Mouse (Mus musculus): ENCODE results near the gene Morn2. TPM values are rescaled to one million over a fixed set of nuclear protein-coding genes. Genes with fewer than 3 reads are reported as not detected.

Morn2 gene
- polyA plus RNA-seq, 1 experiment from 2014 or later: 60.1 TPM

DNA sequence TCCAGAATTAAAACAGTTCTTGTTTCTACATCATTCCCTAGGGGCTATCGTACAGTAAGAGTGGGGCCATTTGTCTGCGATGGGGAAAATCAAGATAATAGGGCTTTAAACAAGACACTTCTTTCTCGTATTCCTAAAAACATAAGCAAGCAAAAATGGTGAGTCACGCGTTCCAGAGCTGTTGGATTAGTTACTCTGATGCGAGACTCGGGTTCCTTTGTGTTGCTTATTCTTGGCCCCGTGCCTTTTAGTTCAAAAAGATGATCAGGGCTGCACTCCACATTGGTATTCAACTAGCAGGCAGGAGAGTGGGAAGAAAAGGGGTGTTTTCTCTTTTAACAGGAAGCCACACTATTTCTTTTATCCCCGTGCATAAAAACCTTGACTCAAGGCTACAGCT is 21.8 kb downstream of the Morn2 start:
- H3K9me3 ChIP-seq (ENCODE audit: control insufficient read depth, low read length): no peaks in the 10 kb centered on the region
- H3K4me2 ChIP-seq (ENCODE audit: low read depth, low read length): no peak overlapping the region
- ATAC-seq (ENCODE audit: low read depth): no peak
- H3K4me1 ChIP-seq (ENCODE audit: control insufficient read depth, insufficient read depth, low read length): no peaks in the 10 kb centered on the region
- H3K27ac ChIP-seq (ENCODE audit: low read depth, low read length): no peak overlapping the region
- 56% methylated on average over 9 of the region's 9 CpGs for WGBS
- H3K27me3 ChIP-seq (ENCODE audit: control insufficient read depth, insufficient read depth, low read length): no peaks in the 10 kb centered on the region
- H3K36me3 ChIP-seq (ENCODE audit: control insufficient read depth, insufficient read depth, low read length): no peaks in the 10 kb centered on the region
- no peak overlapping the region for H3K4me3 ChIP-seq (ENCODE audit: low read depth, low read length)
- H3K9ac ChIP-seq (replicated peaks; ENCODE audit: low read depth, low read length): no peak overlapping the region

DNA sequence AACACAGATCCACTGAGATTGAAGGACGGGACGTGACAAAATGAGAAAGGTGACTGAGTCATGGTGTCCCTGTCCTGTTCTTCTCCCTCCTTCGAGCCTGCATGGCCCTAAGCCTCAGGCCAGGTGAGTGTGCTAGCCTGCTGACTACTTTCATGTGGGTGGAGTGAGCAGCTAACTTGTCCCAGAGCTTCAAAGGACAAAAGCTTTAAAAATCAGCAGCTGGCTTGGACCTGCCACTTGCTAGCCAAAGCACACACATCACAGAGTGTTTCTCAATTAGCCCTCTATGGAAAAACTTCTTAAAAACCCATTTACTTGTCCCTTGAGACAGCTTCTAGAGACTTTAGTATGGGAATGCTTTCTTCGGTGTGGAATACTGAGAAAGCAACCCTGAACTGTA is 22.4 kb downstream of the Morn2 start:
- Histone ChIP-seq H3K4me2 (ENCODE audit: low read depth, low read length) (no peak overlapping the region), H3K27ac (ENCODE audit: low read depth, low read length) (no peak overlapping the region), H3K27me3 (ENCODE audit: control insufficient read depth, insufficient read depth, low read length) (no peaks in the 10 kb centered on the region), H3K9ac (replicated peaks; ENCODE audit: low read depth, low read length) (no peak overlapping the region), H3K4me3 (ENCODE audit: low read depth, low read length) (no peak overlapping the region), H3K4me1 (ENCODE audit: control insufficient read depth, insufficient read depth, low read length) (no peaks in the 10 kb centered on the region), H3K36me3 (ENCODE audit: control insufficient read depth, insufficient read depth, low read length) (no peaks in the 10 kb centered on the region), H3K9me3 (ENCODE audit: control insufficient read depth, low read length) (no peaks in the 10 kb centered on the region)
- no peak for ATAC-seq (ENCODE audit: low read depth)
- WGBS: 72% methylated on average over 4 of the region's 4 CpGs

DNA sequence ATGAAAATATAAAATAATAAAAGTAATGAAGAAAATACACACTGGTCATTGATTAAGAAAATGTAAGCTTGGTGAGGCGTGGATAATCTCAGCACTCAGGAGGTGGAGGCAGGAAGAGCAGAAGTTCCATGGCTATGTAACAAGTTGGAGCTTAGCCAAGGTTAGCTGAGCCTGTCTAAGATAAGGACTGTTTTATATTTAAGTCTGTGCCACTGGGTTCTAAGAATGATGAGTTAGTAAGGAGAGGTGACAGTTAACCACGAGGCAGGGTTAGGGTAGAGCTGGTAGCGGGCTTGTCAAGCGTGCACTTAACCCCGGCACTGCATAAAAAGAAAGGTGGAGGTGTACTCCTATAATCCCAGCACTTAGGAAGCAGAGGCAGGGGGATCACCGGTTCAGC is 32.2 kb downstream of the Morn2 start:
- Histone ChIP-seq H3K4me3 (ENCODE audit: low read depth, low read length) (no peak overlapping the region), H3K9me3 (ENCODE audit: control insufficient read depth, low read length) (no peaks in the 10 kb centered on the region), H3K9ac (replicated peaks; ENCODE audit: low read depth, low read length) (no peak overlapping the region), H3K27me3 (ENCODE audit: control insufficient read depth, insufficient read depth, low read length) (no peaks in the 10 kb centered on the region), H3K4me2 (ENCODE audit: low read depth, low read length) (no peak overlapping the region), H3K27ac (ENCODE audit: low read depth, low read length) (no peak overlapping the region), H3K4me1 (ENCODE audit: control insufficient read depth, insufficient read depth, low read length) (no peaks in the 10 kb centered on the region), H3K36me3 (ENCODE audit: control insufficient read depth, insufficient read depth, low read length) (no peaks in the 10 kb centered on the region)
- no peak for ATAC-seq (ENCODE audit: low read depth)
- WGBS: 95% methylated on average over 6 of the region's 6 CpGs

DNA sequence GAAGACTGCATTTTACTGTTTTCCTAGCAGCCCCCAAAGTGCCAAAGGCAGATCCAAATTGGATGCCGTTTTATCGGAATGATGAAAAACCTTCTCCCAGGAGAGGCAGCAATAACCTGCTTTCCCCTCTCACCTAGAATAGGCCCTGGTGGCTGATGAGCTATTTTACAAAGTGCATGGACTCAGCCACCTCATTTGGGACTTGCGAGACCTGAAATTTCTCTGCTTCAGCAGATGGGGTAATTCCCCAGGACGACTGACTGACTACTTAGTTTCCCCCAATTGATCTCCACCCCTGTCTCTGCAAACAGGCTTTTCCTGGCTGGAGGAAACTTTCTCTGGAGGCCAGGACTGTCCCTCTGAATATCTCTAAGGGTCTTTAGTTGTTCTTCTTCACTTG is 33.0 kb downstream of the Morn2 start:
- Histone ChIP-seq H3K27ac (ENCODE audit: low read depth, low read length) (no peak overlapping the region), H3K9ac (replicated peaks; ENCODE audit: low read depth, low read length) (no peak overlapping the region), H3K4me3 (ENCODE audit: low read depth, low read length) (no peak overlapping the region), H3K4me2 (ENCODE audit: low read depth, low read length) (no peak overlapping the region), H3K27me3 (ENCODE audit: control insufficient read depth, insufficient read depth, low read length) (no peaks in the 10 kb centered on the region), H3K4me1 (ENCODE audit: control insufficient read depth, insufficient read depth, low read length) (no peaks in the 10 kb centered on the region), H3K9me3 (ENCODE audit: control insufficient read depth, low read length) (no peaks in the 10 kb centered on the region), H3K36me3 (ENCODE audit: control insufficient read depth, insufficient read depth, low read length) (no peaks in the 10 kb centered on the region)
- ATAC-seq (ENCODE audit: low read depth): no peak
- WGBS: 67% methylated on average over 4 of the region's 4 CpGs

DNA sequence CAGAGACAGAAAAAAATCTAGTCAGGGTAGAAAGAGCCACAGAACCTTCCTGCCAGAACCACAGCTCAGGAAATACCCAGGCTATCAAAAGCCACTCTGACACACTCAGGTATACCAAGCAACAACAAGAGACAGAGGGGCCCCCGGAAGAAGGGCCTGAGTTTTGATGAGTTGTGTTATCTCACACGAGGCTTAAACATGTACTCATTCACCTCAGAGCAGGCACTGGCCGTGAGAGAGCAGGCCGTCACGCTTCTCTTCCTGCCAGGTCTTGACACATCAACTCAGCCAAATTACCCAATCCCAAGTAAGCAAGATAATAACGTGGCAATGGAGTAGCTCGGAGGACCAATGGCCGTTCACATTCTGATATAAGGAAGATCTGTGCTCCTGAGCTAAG is 33.7 kb downstream of the Morn2 start:
- no peaks in the 10 kb centered on the region for H3K36me3 ChIP-seq (ENCODE audit: control insufficient read depth, insufficient read depth, low read length)
- no peak for ATAC-seq (ENCODE audit: low read depth)
- no peak overlapping the region for H3K4me3 ChIP-seq (ENCODE audit: low read depth, low read length)
- no peak overlapping the region for H3K27ac ChIP-seq (ENCODE audit: low read depth, low read length)
- no peaks in the 10 kb centered on the region for H3K4me1 ChIP-seq (ENCODE audit: control insufficient read depth, insufficient read depth, low read length)
- no peak overlapping the region for H3K9ac ChIP-seq (replicated peaks; ENCODE audit: low read depth, low read length)
- no peaks in the 10 kb centered on the region for H3K27me3 ChIP-seq (ENCODE audit: control insufficient read depth, insufficient read depth, low read length)
- H3K4me2 ChIP-seq (ENCODE audit: low read depth, low read length): no peak overlapping the region
- 88% methylated on average over 8 of the region's 8 CpGs for WGBS
- no peaks in the 10 kb centered on the region for H3K9me3 ChIP-seq (ENCODE audit: control insufficient read depth, low read length)

DNA sequence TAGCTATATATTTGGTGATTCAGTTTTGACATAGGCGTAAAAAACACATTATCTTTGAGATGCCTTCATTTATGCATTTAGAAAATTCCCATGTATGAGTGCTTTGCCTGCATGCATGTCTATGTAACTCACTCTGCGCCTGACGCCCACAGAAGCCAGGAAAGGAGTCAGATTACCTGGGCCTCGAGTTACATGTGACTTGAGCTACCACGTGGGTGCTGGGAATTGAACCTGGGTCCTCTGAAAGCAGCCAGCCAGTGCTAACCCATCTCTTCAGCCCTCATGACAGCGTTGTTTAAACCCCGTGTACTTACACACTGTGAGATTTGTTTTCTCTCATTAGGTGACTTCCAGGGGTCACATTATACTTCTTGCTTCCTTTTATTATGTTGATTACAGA is 34.5 kb downstream of the Morn2 start:
- no peak for ATAC-seq (ENCODE audit: low read depth)
- no peak overlapping the region for H3K27ac ChIP-seq (ENCODE audit: low read depth, low read length)

DNA sequence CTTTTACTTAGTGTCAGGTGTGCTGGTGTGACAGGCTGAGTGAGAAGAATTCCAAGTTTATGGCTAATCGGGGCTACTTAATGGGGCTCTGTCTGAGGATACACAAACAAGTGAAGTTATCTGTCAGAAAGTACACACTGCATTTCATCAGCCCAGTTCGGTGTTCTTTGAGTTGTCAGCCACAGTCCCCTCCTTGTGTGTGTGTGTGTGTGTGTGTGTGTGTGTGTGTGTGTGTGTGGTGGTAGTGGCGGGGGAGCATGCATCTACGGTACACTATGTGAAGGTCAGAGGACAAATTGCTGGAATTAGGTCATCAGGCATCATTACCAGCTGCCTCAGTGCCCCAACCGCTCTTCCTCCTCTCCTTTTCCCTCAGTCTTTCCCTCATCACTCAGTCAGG is 35.5 kb downstream of the Morn2 start:
- Histone ChIP-seq H3K4me3 (ENCODE audit: low read depth, low read length) (no peak overlapping the region), H3K36me3 (ENCODE audit: control insufficient read depth, insufficient read depth, low read length) (no peaks in the 10 kb centered on the region), H3K4me1 (ENCODE audit: control insufficient read depth, insufficient read depth, low read length) (no peaks in the 10 kb centered on the region), H3K9ac (replicated peaks; ENCODE audit: low read depth, low read length) (no peak overlapping the region), H3K27me3 (ENCODE audit: control insufficient read depth, insufficient read depth, low read length) (no peaks in the 10 kb centered on the region), H3K27ac (ENCODE audit: low read depth, low read length) (no peak overlapping the region), H3K9me3 (ENCODE audit: control insufficient read depth, low read length) (no peaks in the 10 kb centered on the region), H3K4me2 (ENCODE audit: low read depth, low read length) (no peak overlapping the region)
- WGBS: 92% methylated on average over 5 of the region's 5 CpGs
- ATAC-seq (ENCODE audit: low read depth): no peak

More for the DNA sequence above, 34.5 kb downstream of the Morn2 start:
- WGBS: 85% methylated on average over 7 of the region's 7 CpGs
- Histone ChIP-seq H3K27me3 (ENCODE audit: control insufficient read depth, insufficient read depth, low read length) (no peaks in the 10 kb centered on the region), H3K4me3 (ENCODE audit: low read depth, low read length) (no peak overlapping the region), H3K9ac (replicated peaks; ENCODE audit: low read depth, low read length) (no peak overlapping the region), H3K9me3 (ENCODE audit: control insufficient read depth, low read length) (no peaks in the 10 kb centered on the region), H3K4me1 (ENCODE audit: control insufficient read depth, insufficient read depth, low read length) (no peaks in the 10 kb centered on the region), H3K36me3 (ENCODE audit: control insufficient read depth, insufficient read depth, low read length) (no peaks in the 10 kb centered on the region), H3K4me2 (ENCODE audit: low read depth, low read length) (no peak overlapping the region)

DNA sequence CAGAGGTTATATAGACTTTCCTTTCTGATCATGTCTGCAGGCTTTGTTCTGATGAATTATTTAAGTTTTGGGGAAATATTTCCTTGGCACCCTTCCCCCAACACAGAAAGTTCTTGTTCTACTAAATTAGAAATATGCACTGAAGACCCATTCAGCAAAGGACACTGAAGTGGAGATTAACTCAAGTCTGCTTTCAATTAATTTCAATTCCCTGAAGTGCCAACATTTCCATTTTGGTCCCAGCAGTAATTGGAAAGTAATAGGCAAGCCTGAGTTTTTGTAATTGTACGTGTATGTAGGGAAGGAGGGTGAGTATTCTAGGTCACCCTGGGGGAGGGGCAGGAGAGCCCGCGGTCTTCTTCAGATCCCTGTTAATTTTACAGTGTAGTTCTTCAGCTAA is 36.4 kb downstream of the Morn2 start:
- Histone ChIP-seq H3K27me3 (ENCODE audit: control insufficient read depth, insufficient read depth, low read length) (no peaks in the 10 kb centered on the region), H3K9me3 (ENCODE audit: control insufficient read depth, low read length) (no peaks in the 10 kb centered on the region), H3K4me1 (ENCODE audit: control insufficient read depth, insufficient read depth, low read length) (no peaks in the 10 kb centered on the region), H3K4me3 (ENCODE audit: low read depth, low read length) (no peak overlapping the region), H3K27ac (ENCODE audit: low read depth, low read length) (no peak overlapping the region), H3K9ac (replicated peaks; ENCODE audit: low read depth, low read length) (no peak overlapping the region), H3K36me3 (ENCODE audit: control insufficient read depth, insufficient read depth, low read length) (no peaks in the 10 kb centered on the region), H3K4me2 (ENCODE audit: low read depth, low read length) (no peak overlapping the region)
- no peak for ATAC-seq (ENCODE audit: low read depth)
- 77% methylated on average over 3 of the region's 3 CpGs for WGBS

DNA sequence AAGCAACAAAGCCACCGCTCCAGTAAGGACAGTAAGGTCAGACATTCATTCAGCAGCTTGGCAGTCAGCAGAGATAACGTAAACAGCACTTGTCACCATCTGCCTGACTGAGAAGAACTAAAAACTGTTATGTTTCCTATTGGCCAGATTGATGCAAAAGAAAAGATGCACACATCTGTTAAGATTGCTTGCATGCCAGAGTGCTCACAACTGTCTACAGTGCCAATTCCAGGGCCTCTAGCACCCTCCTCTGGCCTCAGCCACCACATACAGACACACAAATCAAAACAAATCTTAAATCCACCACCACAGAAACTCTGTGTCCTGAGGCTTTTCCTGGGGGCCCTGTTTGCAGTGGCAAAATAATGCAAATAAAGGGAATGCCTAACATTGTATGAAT is 42.4 kb downstream of the Morn2 start:
- H3K36me3 ChIP-seq (ENCODE audit: control insufficient read depth, insufficient read depth, low read length): no peaks in the 10 kb centered on the region
- H3K27me3 ChIP-seq (ENCODE audit: control insufficient read depth, insufficient read depth, low read length): no peaks in the 10 kb centered on the region
- no peaks in the 10 kb centered on the region for H3K4me1 ChIP-seq (ENCODE audit: control insufficient read depth, insufficient read depth, low read length)
- H3K4me2 ChIP-seq (ENCODE audit: low read depth, low read length): no peak overlapping the region
- ATAC-seq (ENCODE audit: low read depth): no peak
- 85% methylated on average over 2 of the region's 2 CpGs for WGBS
- no peak overlapping the region for H3K9ac ChIP-seq (replicated peaks; ENCODE audit: low read depth, low read length)
- no peak overlapping the region for H3K27ac ChIP-seq (ENCODE audit: low read depth, low read length)
- no peaks in the 10 kb centered on the region for H3K9me3 ChIP-seq (ENCODE audit: control insufficient read depth, low read length)
- no peak overlapping the region for H3K4me3 ChIP-seq (ENCODE audit: low read depth, low read length)

DNA sequence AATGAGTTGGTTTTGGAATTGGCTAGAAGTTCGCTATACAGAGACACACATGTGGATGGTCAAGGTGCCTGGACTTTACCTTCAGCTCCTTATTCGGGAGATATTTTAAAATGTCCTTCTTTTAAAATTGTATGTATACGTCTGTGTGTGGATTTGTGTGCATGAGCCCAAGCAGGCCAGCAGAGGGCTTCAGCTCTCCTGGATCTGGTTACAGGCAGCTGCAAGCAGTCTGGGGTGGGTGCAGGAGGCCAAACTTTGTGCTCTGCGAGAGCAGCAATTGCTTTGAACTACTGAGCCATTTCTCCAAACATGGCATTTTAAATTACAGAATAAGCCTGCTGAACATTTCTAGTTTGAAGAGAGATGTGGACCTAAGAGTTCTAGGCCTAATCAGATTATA is 55.3 kb downstream of the Morn2 start:
- H3K9me3 ChIP-seq (ENCODE audit: control insufficient read depth, low read length): no peaks in the 10 kb centered on the region
- H3K4me3 ChIP-seq (ENCODE audit: low read depth, low read length): no peak overlapping the region
- H3K36me3 ChIP-seq (ENCODE audit: control insufficient read depth, insufficient read depth, low read length): no peaks in the 10 kb centered on the region
- H3K27me3 ChIP-seq (ENCODE audit: control insufficient read depth, insufficient read depth, low read length): no peaks in the 10 kb centered on the region
- no peak overlapping the region for H3K27ac ChIP-seq (ENCODE audit: low read depth, low read length)
- H3K4me2 ChIP-seq (ENCODE audit: low read depth, low read length): no peak overlapping the region
- no peaks in the 10 kb centered on the region for H3K4me1 ChIP-seq (ENCODE audit: control insufficient read depth, insufficient read depth, low read length)
- 82% methylated on average over 4 of the region's 4 CpGs for WGBS
- no peak overlapping the region for H3K9ac ChIP-seq (replicated peaks; ENCODE audit: low read depth, low read length)
- ATAC-seq (ENCODE audit: low read depth): no peak

Data from neural tube, embryonic 14.5 days (tissue).